ENCODE assay signal across 11 mouse cellular contexts in the genomic region with DNA sequence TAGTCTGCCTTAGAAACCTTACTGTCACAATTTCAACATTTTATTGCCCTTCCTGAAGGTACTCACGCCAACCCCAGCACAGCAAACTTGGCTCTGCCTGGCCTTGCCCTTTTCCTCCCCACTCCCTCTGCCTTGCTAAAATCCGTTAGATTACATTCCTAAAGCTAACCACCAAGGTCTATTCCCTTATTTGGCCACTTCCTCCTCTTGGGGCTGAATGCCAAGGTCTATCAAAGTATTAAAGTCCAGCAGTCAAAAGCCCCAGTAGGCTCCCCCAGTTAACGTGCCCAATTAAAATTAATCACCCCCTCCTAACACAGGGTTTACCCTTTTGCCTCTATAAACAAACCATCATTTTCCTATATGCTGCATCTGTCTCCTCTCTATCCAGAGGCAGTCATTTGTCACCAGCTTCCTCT. TPM values are rescaled to one million over a fixed set of nuclear protein-coding genes. Genes with fewer than 3 reads are reported as not detected.
A peak's percentile ranks its signal among the peaks of the same experiment; 100 is the strongest.
DNase-seq lines count a peak whose midpoint lies in the region; ATAC-seq and TF ChIP-seq lines count a peak whose summit lies in the region.
"Had no signal": no experiment of that assay in that cellular context is flagged by ENCODE, and none has a peak within 500 bp of the region (broad histone marks: within the 10 kb centered on the region; RNA-seq: fewer than 3 reads in every experiment).

No protein-coding gene starts in this region.

- DNase-seq in kidney, adult 8-10 months: no peak
- no peak for DNase-seq in ES-E14 (ENCODE audit: low read depth, low spot score)
- DNase-seq in adrenal gland, adult (ENCODE audit: inconsistent age in 2 of 2, low spot score in 1 of 2): peak; percentile 88 to 94
- no peak for DNase-seq in T-cell, adult 2 months (ENCODE audit: low spot score)
- no peak for DNase-seq in layer of hippocampus, postnatal 14 days (ENCODE audit: low spot score in 2 of 2)
- DNase-seq in frontal cortex, postnatal 36 days (ENCODE audit: low spot score in 2 of 2): no peak
- DNase-seq: liver, embryonic 13.5 days; right cerebral cortex, postnatal 25 days had no signal

- peaks cover 8% of the 10 kb centered on the region; the same call in 1 of the 2 replicates for H3K9me3 ChIP-seq in kidney, embryonic 16.5 days (ENCODE audit: low read length)
- H3K9me3 ChIP-seq in ES-E14 (ENCODE audit: control insufficient read depth, insufficient read depth, low read depth, low read length): no peaks in the 10 kb centered on the region; the same call in 1 of the 2 replicates
- 0 out of 2 replicates have a peak, but pooled peaks cover 5% of the 10 kb centered on the region for H3K9me3 ChIP-seq in liver, embryonic 12.5 days (replicated peaks)

- H3K36me3 ChIP-seq in kidney, embryonic 16.5 days (ENCODE audit: insufficient read depth, low read length): no peaks in the 10 kb centered on the region
- no peaks in the 10 kb centered on the region; the same call in 1 of the 2 replicates for H3K36me3 ChIP-seq in ES-E14 (ENCODE audit: control insufficient read depth, insufficient read depth, low read length, poor library complexity, severe bottlenecking)
- no peaks in the 10 kb centered on the region for H3K36me3 ChIP-seq in liver, embryonic 12.5 days
- H3K36me3 ChIP-seq: liver, embryonic 13.5 days had no signal

- H3K4me3 ChIP-seq in kidney, embryonic 16.5 days (ENCODE audit: low read length): no peak overlapping the region
- no peak overlapping the region for H3K4me3 ChIP-seq in ES-E14 (ENCODE audit: insufficient read depth in 1 of 2, low read depth in 1 of 2, low read length in 2 of 2, poor library complexity in 1 of 2, severe bottlenecking in 1 of 2)
- H3K4me3 ChIP-seq in liver, embryonic 12.5 days: no peak overlapping the region
- H3K4me3 ChIP-seq: liver, embryonic 13.5 days had no signal

- 0 out of 2 replicates have a peak overlapping the region, but pooled peaks have one; percentile 1 for H3K4me2 ChIP-seq in kidney, embryonic 16.5 days (replicated peaks; ENCODE audit: low read depth, low read length)
- no peak overlapping the region for H3K4me2 ChIP-seq in liver, embryonic 12.5 days
- H3K4me2 ChIP-seq: liver, embryonic 13.5 days had no signal

- 4% methylated on average over 3 of the region's 3 CpGs for WGBS in kidney, embryonic 16.5 days
- WGBS in liver, embryonic 12.5 days (ENCODE audit: insufficient replicate concordance): 15% methylated on average over 3 of the region's 3 CpGs

- no peak overlapping the region; the same call in 1 of the 2 replicates for H3K27ac ChIP-seq in kidney, embryonic 16.5 days (ENCODE audit: low read length)
- H3K27ac ChIP-seq in ES-E14 (ENCODE audit: insufficient read depth, low read depth, low read length, poor library complexity, severe bottlenecking): peak overlapping the region; percentile 90; the same call in 1 of the 2 replicates
- no peak overlapping the region for H3K27ac ChIP-seq in liver, embryonic 12.5 days
- H3K27ac ChIP-seq: liver, embryonic 13.5 days had no signal

- peak; percentile 67; the same call in 1 of the 2 replicates for ATAC-seq in kidney, embryonic 16.5 days (ENCODE audit: low FRiP score, low TSS enrichment)
- peak; percentile 44; the same call in 1 of the 2 replicates for ATAC-seq in liver, embryonic 12.5 days
- ATAC-seq: inflammation-experienced regulatory T-cells, adult 6 months had no signal

- H3K4me1 ChIP-seq in kidney, embryonic 16.5 days (ENCODE audit: insufficient read depth, low read length): peaks cover 14% of the 10 kb centered on the region
- H3K4me1 ChIP-seq in ES-E14 (ENCODE audit: control insufficient read depth in 2 of 2, insufficient read depth in 2 of 2, low read length in 2 of 2, poor library complexity in 1 of 2): peaks cover 8 to 11% of the 10 kb centered on the region in 2 experiments; a peak in 3 of 4 replicates
- H3K4me1 ChIP-seq in liver, embryonic 12.5 days: no peaks in the 10 kb centered on the region; the same call in 1 of the 2 replicates

- no peak overlapping the region for H3K9ac ChIP-seq in kidney, embryonic 16.5 days (replicated peaks; ENCODE audit: low read length)
- H3K9ac ChIP-seq in ES-E14 (ENCODE audit: insufficient read depth, low read depth, low read length, poor library complexity, severe bottlenecking): no peak overlapping the region; the same call in 1 of the 2 replicates
- no peak overlapping the region for H3K9ac ChIP-seq in liver, embryonic 12.5 days
- H3K9ac ChIP-seq: liver, embryonic 13.5 days had no signal

- in situ Hi-C loops in ES-E14 (cut with MboI; ENCODE audit: low sequenced_read_pairs in 2 of 2, unreplicated experiment in 2 of 2): loop anchor here in 1 of 2 experiments (10.0 kb wide), 1 partner anchor 120 kb away; no protein-coding TSS in a partner anchor

- no peaks in the 10 kb centered on the region for H3K27me3 ChIP-seq in kidney, embryonic 16.5 days (ENCODE audit: insufficient read depth, low read length)
- H3K27me3 ChIP-seq in liver, embryonic 12.5 days (replicated peaks): no peaks in the 10 kb centered on the region
- H3K27me3 ChIP-seq: liver, embryonic 13.5 days had no signal

TF ChIP-seq in ES-E14, 5 proteins besides CTCF, POLR2A, EP300 and RAD21:
- TF ChIP-seq ZC3H11A (IDR thresholded peaks at IDR 0.05; ENCODE audit: borderline replicate concordance, low read depth, low read length): no peak
- TF ChIP-seq HCFC1 (IDR thresholded peaks at IDR 0.05; ENCODE audit: borderline replicate concordance, insufficient read depth, low read length): no peak
- TF ChIP-seq CHD2 (IDR thresholded peaks at IDR 0.05; ENCODE audit: low read depth, low read length): no peak
- TF ChIP-seq ZNF384 (IDR thresholded peaks at IDR 0.05; ENCODE audit: low read depth, low read length): no peak
- no peak for TF ChIP-seq MAFK (IDR thresholded peaks at IDR 0.05; ENCODE audit: insufficient read depth, low read depth, low read length)

RNA-seq across cellular contexts. Expression of gene Cggbp1, which starts 32.6 kb away (rescaled TPM):
- 86.1 and 88.9 TPM in 2 replicates for polyA plus RNA-seq in kidney, embryonic 16.5 days (2015; fragmentation: Nextera tagmentation; extraction: Ambion mirVana)
- 63.9 and 75.4 TPM in 2 replicates for total RNA-seq in ES-E14 (2012; rRNA removed)
- polyA plus RNA-seq in liver, embryonic 12.5 days (2016; fragmentation: Nextera tagmentation; extraction: Ambion mirVana): 40.1 and 42.4 TPM in 2 replicates
- total RNA-seq in layer of hippocampus, postnatal 14 days (2021): 10 to 100 TPM; 52.1 to 57.7 TPM

RNA-seq across cellular contexts. Expression of gene Zfp654, which starts 33.0 kb away (rescaled TPM):
- 5.9 and 6.4 TPM in 2 replicates for polyA plus RNA-seq in kidney, embryonic 16.5 days (2015; fragmentation: Nextera tagmentation; extraction: Ambion mirVana)
- total RNA-seq in ES-E14 (2012; rRNA removed): 16.1 and 19.4 TPM in 2 replicates
- 5.0 and 5.4 TPM in 2 replicates for polyA plus RNA-seq in liver, embryonic 12.5 days (2016; fragmentation: Nextera tagmentation; extraction: Ambion mirVana)
- total RNA-seq in layer of hippocampus, postnatal 14 days (2021): 10 to 100 TPM; 12.9 TPM

Comparison
In these comparisons a context has a peak if more than half of its experiments do, and no peak if none do; other contexts are left out.
1. DNase-seq: peak in adrenal gland, adult (2 of 2); none in kidney, adult 8-10 months (0 of 2), ES-E14 (single experiment), T-cell, adult 2 months (single experiment), layer of hippocampus, postnatal 14 days (0 of 2) and frontal cortex, postnatal 36 days (0 of 2).